Mouse (Mus musculus): Measurements from ENCODE around the gene Rell1.

Gene Rell1

GRCm38 (mm10) chr5:63891912-63892311 is 76.8 kb downstream of the Rell1 start:
- DNase-seq = no peak

- no peak for DNase-seq
These were observed 77.5 kb downstream of the Rell1 start for GRCm38 (mm10) chr5:63891241-63891640.

DNA sequence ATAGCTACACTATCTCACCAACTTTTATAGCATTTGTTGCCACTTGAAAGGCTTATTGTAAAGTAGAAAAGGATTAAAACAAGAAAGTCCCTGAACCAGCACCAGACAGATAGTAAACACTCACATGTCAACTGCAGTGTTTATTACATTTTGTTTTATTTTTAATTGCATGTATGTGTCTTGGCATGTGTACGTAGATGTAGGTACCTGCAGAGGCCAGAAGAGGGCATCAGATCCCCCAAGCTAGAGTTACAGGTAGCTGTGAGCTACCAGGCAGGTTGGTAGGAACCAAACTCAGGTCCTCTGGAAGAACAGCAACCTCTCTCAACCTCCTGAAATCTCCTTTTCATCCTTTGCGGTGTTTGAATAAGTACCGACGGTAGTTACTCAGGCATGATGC is 81.6 kb downstream of the Rell1 start:
- DNase-seq = no peak

DNA sequence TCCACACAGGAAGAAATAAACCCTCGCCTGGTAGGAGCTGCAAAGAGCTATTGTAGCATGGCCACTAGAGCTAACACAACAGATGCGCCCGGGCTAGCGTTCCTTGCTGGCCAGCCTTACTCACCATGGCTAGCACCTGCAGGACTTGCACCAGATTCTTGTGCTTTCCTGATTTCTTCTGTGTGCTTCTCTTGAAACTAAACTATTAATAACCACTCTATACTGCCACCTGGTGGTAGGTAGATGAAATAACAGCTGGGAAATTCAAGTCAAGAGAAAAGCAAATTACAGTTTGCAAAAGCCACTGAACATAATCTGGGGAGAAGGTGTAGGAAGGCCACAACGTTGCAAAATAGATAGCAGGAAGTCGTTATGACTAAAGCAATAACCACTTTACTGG is 82.0 kb downstream of the Rell1 start:
- DNase-seq = no peak

GRCm38 (mm10) chr5:63886292-63886691 is 82.4 kb downstream of the Rell1 start:
- DNase-seq = no peak

- no peak for DNase-seq
These were observed 89.7 kb downstream of the Rell1 start for GRCm38 (mm10) chr5:63879026-63879425.

GRCm38 (mm10) chr5:63876081-63876480 is 92.6 kb downstream of the Rell1 start:
- no peak for DNase-seq

- DNase-seq = no peak
These were observed 93.8 kb downstream of the Rell1 start for GRCm38 (mm10) chr5:63874880-63875279.

- DNase-seq = peak; percentile 5 to 10
These were observed 96.3 kb downstream of the Rell1 start for GRCm38 (mm10) chr5:63872176-63872932.

DNA sequence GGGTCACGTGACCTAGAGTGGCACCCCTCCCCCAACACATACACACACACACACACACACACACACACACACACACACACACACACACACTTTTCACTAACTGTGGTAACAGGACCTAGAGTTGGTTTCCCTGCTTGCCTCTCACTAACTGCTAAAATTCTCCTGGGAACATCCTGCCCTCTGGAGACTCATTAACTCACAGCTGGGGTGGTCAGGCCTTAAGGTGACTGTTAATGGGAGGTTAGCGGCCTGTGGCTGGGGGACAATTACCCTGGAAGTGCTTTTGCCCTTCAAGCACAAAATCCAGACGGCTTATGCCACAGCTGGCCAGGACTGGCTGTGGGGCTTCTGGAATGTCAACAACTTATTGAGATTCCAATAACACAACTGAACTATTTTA is 101.3 kb downstream of the Rell1 start:
- DNase-seq = no peak

DNA sequence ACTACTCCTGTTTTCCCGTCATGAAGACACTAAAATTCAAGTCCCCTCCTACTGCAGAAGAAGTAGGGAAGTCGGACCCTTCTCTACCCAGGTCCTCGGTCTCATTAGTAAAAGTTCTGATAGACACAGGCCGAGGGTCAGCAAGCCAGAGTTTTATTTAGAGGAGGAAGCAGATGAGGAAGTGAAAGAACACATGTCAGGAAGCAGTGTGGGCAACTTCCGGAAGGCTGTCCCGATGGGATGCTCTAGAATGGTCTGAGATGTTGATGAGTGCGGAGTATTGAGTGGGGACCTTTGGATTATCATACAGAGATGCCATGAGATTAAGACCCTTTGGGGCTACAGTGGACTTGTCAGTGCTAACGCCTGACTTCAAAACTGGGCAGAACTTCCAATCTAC is 109.8 kb downstream of the Rell1 start:
- no peak for DNase-seq

All from cerebellum, adult 18-20 months (tissue).